Comparison of ENCODE assay signal across 15 mouse cellular contexts in the genomic region with DNA sequence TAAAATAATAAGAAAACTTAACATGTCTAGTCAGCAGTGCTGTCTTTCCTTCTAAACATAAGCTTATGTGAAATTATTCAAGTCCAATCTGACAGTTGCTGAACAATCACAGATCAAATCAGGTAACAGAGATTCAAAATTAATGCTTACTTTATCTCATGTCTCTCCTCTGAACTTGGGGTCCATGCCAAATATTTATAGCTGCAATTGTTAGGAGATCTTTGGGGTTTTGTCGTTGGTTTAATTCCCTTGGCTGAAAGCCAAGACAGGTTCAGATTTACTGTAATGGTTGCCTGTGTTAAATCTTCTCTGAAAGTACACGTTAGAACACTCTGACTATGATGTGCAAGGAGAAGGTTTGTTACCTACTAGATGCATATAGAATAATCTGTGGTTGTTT. TPM values are rescaled to one million over a fixed set of nuclear protein-coding genes. Genes with fewer than 3 reads are reported as not detected.
DNase-seq lines count a peak whose midpoint lies in the region; ATAC-seq lines count a peak whose summit lies in the region.
"Had no signal": no experiment of that assay in that cellular context is flagged by ENCODE, and none has a peak within 500 bp of the region (broad histone marks: within the 10 kb centered on the region; RNA-seq: fewer than 3 reads in every experiment).

No protein-coding gene starts in this region.

- H3K27me3 ChIP-seq in heart, embryonic 16.5 days (ENCODE audit: control insufficient read depth, insufficient read depth, low read length), result no peaks in the 10 kb centered on the region
- H3K27me3 ChIP-seq in liver, embryonic 11.5 days (replicated peaks; ENCODE audit: control insufficient read depth, insufficient read depth, low read length), result no peaks in the 10 kb centered on the region
- no peaks in the 10 kb centered on the region for H3K27me3 ChIP-seq in embryonic facial prominence, embryonic 13.5 days
- H3K27me3 ChIP-seq in limb, embryonic 13.5 days, result no peaks in the 10 kb centered on the region
- H3K27me3 ChIP-seq: Patski had no signal

- H3K27ac ChIP-seq in heart, embryonic 16.5 days (ENCODE audit: low read length), result no peak overlapping the region
- no peak overlapping the region for H3K27ac ChIP-seq in liver, embryonic 11.5 days (ENCODE audit: low read depth, low read length)
- H3K27ac ChIP-seq in embryonic facial prominence, embryonic 13.5 days, result no peak overlapping the region
- H3K27ac ChIP-seq in limb, embryonic 13.5 days, result no peak overlapping the region
- H3K27ac ChIP-seq: kidney, postnatal 0 days had no signal

- peak overlapping the region; percentile 81 for H3K4me2 ChIP-seq in heart, embryonic 16.5 days (ENCODE audit: low read depth, low read length)
- H3K4me2 ChIP-seq in liver, embryonic 11.5 days, result peak overlapping the region; percentile 7; the same call in 1 of the 2 replicates
- H3K4me2 ChIP-seq in embryonic facial prominence, embryonic 13.5 days, result peak overlapping the region; percentile 22
- H3K4me2 ChIP-seq in limb, embryonic 13.5 days (replicated peaks), result peak overlapping the region; percentile 78
- H3K4me2 ChIP-seq: midbrain, embryonic 11.5 days had no signal

- no peak overlapping the region for H3K9ac ChIP-seq in heart, embryonic 16.5 days (ENCODE audit: low read length)
- no peak overlapping the region for H3K9ac ChIP-seq in liver, embryonic 11.5 days (ENCODE audit: low read depth, low read length)
- H3K9ac ChIP-seq in embryonic facial prominence, embryonic 13.5 days, result no peak overlapping the region
- H3K9ac ChIP-seq in limb, embryonic 13.5 days, result no peak overlapping the region

- H3K4me1 ChIP-seq in heart, embryonic 16.5 days (ENCODE audit: control insufficient read depth, insufficient read depth, low read length), result peaks cover 31% of the 10 kb centered on the region
- H3K4me1 ChIP-seq in liver, embryonic 11.5 days (replicated peaks; ENCODE audit: control insufficient read depth, insufficient read depth, low read length), result peaks cover 27% of the 10 kb centered on the region
- H3K4me1 ChIP-seq in embryonic facial prominence, embryonic 13.5 days, result peaks cover 35% of the 10 kb centered on the region
- H3K4me1 ChIP-seq in limb, embryonic 13.5 days, result peaks cover 59% of the 10 kb centered on the region

- H3K4me3 ChIP-seq in heart, embryonic 16.5 days (ENCODE audit: low read length), result 0 out of 2 replicates have a peak overlapping the region, but pooled peaks have one; percentile 5
- H3K4me3 ChIP-seq in liver, embryonic 11.5 days (ENCODE audit: low read depth, low read length), result no peak overlapping the region
- H3K4me3 ChIP-seq in embryonic facial prominence, embryonic 13.5 days, result no peak overlapping the region
- peak overlapping the region; percentile 17; the same call in 1 of the 2 replicates for H3K4me3 ChIP-seq in limb, embryonic 13.5 days

- H3K36me3 ChIP-seq in heart, embryonic 16.5 days (ENCODE audit: control insufficient read depth, insufficient read depth), result no peaks in the 10 kb centered on the region
- no peaks in the 10 kb centered on the region for H3K36me3 ChIP-seq in liver, embryonic 11.5 days (ENCODE audit: control insufficient read depth, insufficient read depth, low read length)
- no peaks in the 10 kb centered on the region for H3K36me3 ChIP-seq in embryonic facial prominence, embryonic 13.5 days
- no peaks in the 10 kb centered on the region for H3K36me3 ChIP-seq in limb, embryonic 13.5 days

- no peaks in the 10 kb centered on the region for H3K9me3 ChIP-seq in heart, embryonic 16.5 days (replicated peaks; ENCODE audit: control insufficient read depth, low read length)
- H3K9me3 ChIP-seq in liver, embryonic 11.5 days (ENCODE audit: control insufficient read depth, low read length), result no peaks in the 10 kb centered on the region
- H3K9me3 ChIP-seq in embryonic facial prominence, embryonic 13.5 days, result no peaks in the 10 kb centered on the region
- no peaks in the 10 kb centered on the region for H3K9me3 ChIP-seq in limb, embryonic 13.5 days

- 4% methylated on average over 2 of the region's 2 CpGs for WGBS in heart, embryonic 16.5 days
- 57% methylated on average over 2 of the region's 2 CpGs for WGBS in liver, embryonic 11.5 days
- WGBS in embryonic facial prominence, embryonic 13.5 days, result 7% methylated on average over 2 of the region's 2 CpGs
- 7% methylated on average over 2 of the region's 2 CpGs for WGBS in limb, embryonic 13.5 days

- no peak for ATAC-seq in heart, embryonic 16.5 days (replicated peaks; ENCODE audit: extremely low read depth, insufficient read depth, low FRiP score)
- no peak for ATAC-seq in liver, embryonic 11.5 days (replicated peaks; ENCODE audit: low FRiP score)
- no peak for ATAC-seq in embryonic facial prominence, embryonic 13.5 days (ENCODE audit: insufficient number of reproducible peaks, insufficient read depth, low FRiP score, low TSS enrichment, low read depth)
- no peak for ATAC-seq in limb, embryonic 13.5 days (ENCODE audit: low FRiP score, low read depth)
- ATAC-seq: forebrain, embryonic 14.5 days; Patski had no signal

- no peak for DNase-seq in heart, adult 9 months (ENCODE audit: low spot score in 2 of 2)
- no peak for DNase-seq in liver, embryonic 11.5 days (ENCODE audit: low spot score)
- no peak for DNase-seq in liver
- no peak for DNase-seq in layer of hippocampus, postnatal 14 days (ENCODE audit: low spot score in 2 of 2)
- DNase-seq: cerebellum, adult 11-12 months; heart, postnatal 4 days; layer of hippocampus, adult 9-11 months; thymus, postnatal 14 days had no signal

RNA-seq across cellular contexts. Expression of a gene that starts 4.8 kb away (rescaled TPM):
- 107 and 109 TPM in 2 replicates for polyA plus RNA-seq in heart, embryonic 16.5 days (2015; fragmentation: Nextera tagmentation; extraction: Ambion mirVana)
- 65.0 and 69.0 TPM in 2 replicates for polyA plus RNA-seq in liver, embryonic 11.5 days (2014; fragmentation: Nextera tagmentation; extraction: Ambion mirVana)
- 73.8 and 78.4 TPM in 2 replicates for polyA plus RNA-seq in embryonic facial prominence, embryonic 13.5 days (2015; fragmentation: Nextera tagmentation; extraction: Ambion mirVana)
- polyA plus RNA-seq in limb, embryonic 13.5 days (2015; fragmentation: Nextera tagmentation; extraction: Ambion mirVana), result 93.1 and 97.6 TPM in 2 replicates
- 100 to 1,000 TPM; 119 to 124 TPM for total RNA-seq in layer of hippocampus, postnatal 14 days (2021)

Comparison
In these comparisons a context has a peak if more than half of its experiments do, and no peak if none do; other contexts are left out.
1. H3K4me2 ChIP-seq: peak in every context shown above with its lines; median percentile 81 in heart, embryonic 16.5 days; 78 in limb, embryonic 13.5 days; 22 in embryonic facial prominence, embryonic 13.5 days; 7 in liver, embryonic 11.5 days.
2. H3K4me3 ChIP-seq: peak in heart, embryonic 16.5 days (single experiment) and limb, embryonic 13.5 days (single experiment); none in liver, embryonic 11.5 days (single experiment) and embryonic facial prominence, embryonic 13.5 days (single experiment).